Mouse (Mus musculus) kidney, postnatal 10 days (tissue): ENCODE measurements around the gene Ascc2.
"Not testable (repeated sequence)": the region's sequence is repeated elsewhere in the genome, so short reads cannot be mapped to it uniquely, and the experiment has no call there.

Source experiments
- DNase-seq: peaks from one replicate; pipeline ENCODE4 v3.0.0; 2021; ENCODE audit warnings: mixed read lengths

Gene Ascc2

DNA sequence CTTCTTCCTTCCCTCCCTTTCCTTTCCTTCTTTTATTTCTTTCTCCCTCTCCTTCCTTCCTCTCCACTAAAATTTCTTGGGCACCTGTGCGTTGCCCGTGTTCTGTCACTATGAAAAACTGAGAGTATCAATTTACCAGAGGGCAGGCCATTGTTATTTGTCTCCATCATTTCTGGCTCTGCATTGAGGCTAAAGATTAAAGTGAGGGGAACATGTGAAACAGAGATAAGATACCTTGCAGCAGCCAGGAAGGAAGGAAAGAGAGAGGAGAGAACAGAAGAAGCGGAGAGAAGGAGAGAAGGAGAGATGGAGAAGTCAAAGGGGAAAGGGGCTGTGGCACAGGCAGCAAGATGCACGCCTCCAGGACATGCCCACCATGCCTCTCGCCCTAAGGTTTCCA is 3.2 kb upstream of the Ascc2 start:
- no peak for DNase-seq

DNA sequence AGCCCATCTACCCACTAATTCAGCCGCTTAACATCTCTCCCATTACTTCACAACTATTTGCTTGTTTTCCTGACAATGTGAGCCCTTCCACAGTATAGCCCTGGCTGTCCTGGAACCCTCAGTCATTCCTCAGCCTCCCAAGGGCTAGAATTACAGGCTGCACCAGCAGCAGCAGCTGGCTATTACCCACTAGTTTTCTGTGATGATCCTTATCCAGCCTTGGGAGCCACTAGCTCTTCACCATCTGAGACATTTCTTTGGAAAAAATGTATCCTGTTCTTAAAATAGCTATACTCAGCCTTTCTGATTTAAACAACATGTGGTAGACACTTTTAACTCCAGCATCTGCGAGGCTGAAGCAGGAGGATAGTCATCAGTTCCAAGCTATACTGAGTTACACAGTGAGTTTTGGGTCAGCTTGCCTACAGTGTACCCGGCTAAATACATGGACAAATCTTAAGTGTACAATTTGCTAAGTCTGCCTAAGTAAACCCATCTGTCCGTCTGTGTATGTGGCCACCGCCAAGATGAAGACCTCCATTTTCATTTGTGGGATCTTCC is 685 bp upstream of the Ascc2 start:
- DNase-seq: no peak

DNA sequence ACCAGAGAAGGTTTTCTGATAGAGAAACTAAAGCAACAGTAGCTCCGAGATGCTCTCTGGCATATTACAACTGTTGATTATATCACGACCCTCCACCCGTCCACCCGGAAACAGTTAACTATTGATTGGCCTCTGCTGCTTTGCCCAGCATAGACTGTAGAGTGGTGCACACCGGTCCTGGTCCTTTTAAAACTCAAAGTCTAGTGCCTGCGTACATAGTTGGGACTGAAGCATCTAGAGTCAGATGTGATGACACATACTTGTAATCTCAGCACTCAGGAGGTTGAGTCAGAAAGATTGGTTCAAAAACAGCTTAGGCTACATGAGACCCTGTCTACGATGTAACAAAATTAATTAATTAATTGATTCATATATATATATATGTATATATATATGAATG is 714 bp downstream of the Ascc2 start:
- DNase-seq: no peak

DNA sequence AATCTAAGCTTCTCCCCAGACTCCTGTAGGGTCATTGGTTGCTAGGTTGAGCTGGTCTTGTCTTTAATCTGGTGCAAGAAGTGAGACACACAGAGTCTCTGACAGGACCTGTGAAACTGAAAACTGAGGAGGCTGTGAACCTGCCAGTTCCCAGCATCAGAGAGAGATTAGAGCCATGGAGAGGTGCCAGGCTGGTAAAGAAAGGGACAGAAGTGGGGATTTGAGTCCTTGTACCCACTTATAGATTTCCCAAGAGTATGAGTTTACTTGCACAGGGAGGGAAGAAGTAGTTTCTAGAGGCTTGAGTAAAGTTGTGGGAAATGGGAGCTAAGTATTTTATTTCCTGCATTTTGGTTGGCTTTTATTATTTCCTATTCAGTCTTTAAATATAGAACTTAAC is 3.6 kb downstream of the Ascc2 start:
- DNase-seq: no peak

- DNase-seq: no peak
These were observed 6.2 kb downstream of the Ascc2 start for GRCm38 (mm10) chr11:4643722-4644121.

DNA sequence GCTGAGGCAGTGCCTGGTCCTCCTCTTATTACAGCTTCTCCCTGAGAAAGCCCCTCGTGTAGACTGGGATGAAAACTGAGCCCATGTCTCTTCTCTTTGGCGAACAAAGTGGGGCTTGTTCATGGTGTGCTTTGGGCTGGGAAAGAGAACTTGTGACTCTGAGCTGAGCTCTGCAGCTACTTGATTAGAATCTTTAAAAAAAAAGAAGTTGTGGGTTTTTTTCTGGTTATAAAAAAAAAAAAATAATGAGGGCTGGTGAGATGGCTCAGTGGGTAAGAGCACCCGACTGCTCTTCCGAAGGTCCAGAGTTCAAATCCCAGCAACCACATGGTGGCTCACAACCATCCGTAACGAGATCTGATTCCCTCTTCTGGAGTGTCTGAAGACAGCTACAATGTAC is 7.6 kb downstream of the Ascc2 start:
- DNase-seq: not testable (repeated sequence)

- DNase-seq: no peak
These were observed 8.9 kb downstream of the Ascc2 start for GRCm38 (mm10) chr11:4646409-4646808.

DNA sequence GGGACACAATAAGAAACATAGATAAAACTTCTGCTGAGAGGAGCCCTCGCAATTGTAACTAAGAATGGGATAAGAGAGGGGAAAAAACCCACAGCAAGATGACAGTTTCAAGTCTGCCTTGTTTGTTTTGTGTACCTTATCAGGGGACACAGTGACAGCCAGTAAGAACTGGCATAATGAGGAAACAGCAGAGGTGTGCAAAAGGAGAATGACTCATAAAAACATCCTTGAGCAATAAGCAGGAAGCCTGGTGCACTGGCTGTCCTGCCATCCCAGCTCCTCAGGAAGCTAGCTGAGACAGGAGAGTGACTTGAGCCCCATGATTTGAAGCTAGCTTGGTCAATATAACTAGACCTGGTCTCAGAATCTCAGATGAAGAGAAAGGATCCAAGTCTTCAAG is 22.3 kb downstream of the Ascc2 start:
- DNase-seq: no peak

GRCm38 (mm10) chr11:4660309-4661025 is 22.9 kb downstream of the Ascc2 start:
- DNase-seq: no peak

GRCm38 (mm10) chr11:4661324-4661723 is 23.8 kb downstream of the Ascc2 start:
- DNase-seq: no peak

DNA sequence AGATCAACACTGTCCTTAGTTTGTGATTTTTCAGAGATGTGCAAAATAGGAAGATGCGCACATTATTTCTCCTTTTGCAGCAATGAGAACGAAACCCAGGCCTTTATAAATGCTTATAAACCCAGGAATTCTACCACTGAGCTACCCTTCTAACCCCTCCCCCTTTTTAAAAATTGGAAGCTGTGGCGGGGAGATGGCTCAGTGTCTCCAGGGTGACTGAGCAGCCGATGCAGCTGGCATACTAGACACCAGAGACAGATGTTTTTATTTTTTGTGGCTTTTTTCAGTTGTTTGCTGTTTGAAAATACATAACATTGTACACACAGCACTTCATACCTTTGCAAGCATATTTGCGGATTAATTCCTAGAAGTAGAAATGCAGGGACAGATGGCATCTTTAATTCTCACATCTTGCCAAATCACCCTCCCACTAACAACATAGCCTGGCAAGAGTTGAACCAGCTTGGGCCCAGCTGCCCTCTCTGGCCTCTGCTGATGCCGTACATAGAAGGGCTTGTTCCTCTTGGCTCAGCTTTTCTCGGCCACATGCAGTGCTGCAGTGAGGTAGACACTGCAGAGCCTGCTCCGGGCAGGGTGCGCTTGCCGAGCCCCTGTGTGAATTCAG is 24.4 kb downstream of the Ascc2 start:
- no peak for DNase-seq

DNA sequence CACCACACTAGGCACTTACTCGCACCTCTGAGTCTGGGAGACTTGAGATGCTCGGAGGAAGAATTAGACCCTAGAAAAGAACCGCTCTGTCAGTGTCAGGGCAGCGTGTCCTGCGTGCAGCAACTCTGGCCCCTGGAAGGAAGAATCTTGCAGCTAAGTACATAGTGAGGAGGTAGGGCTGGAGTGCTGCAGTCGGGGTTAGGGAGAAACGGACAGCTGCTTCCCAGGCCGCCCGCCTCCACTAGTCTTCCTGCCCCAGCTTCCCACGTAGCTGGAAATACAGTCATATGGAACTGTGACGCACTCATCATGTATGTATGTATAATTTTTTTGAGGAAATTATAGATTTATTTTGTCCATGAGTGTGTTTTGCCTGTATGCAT is 24.9 kb downstream of the Ascc2 start:
- no peak for DNase-seq

DNA sequence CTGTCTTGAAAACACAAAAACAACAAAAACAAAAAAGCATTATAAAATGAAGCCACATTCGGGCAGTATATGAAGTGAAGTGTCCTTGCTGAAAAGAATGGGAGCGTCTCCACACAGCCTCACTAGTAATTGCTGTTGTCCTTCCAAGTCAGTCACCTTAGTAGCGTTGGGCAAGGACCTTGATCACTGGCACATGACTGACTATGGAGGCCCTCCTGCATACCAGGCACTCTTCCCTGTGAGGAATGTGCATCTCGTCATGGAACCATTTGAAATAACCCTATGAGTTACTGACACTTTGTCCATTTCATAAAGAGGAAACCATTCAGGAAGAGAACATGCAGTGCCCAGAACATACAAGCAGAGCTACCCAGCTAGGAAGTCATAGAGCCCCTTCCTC is 34.2 kb downstream of the Ascc2 start:
- DNase-seq: no peak

DNA sequence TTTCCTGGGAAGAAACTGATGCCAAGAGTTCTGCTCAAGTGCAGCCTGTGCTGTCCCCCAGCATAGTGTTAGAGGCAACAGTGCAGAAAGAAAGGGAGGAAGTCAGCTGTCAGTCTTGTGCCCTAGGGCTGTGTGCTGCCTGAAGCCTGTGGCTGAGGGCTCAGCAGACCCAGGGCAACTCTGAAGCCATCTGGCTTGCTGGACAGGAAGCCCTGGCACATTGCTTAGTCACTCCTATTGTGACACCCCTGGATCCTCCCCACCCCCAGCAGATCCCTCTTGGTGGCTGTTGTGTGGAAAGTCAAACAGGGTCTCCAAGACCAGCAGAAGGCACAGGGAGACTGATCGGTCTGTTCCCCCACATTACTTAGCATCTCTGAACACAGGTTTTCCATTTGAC is 37.0 kb downstream of the Ascc2 start:
- DNase-seq: no peak

DNA sequence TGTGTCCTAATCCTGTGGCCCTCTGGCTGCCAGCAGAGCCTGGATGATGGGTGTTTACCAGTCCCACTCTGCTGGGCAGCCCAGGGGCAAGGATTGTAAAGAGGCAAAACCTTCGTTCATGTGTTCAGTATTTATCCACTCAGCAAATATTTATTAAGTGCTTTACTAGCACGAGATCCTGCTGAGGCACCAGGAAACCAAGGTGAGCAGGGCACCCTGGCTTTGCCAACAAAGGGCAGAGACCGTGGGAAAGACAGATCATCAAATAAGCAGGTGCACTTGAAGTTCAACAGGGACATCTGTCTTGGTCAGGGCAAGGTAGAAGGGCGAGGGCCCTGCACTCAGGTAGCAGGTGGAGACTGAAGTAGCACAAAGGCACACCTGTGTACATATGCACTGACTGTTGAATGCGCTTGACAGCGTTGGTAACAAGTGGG is 37.6 kb downstream of the Ascc2 start:
- DNase-seq: no peak

DNA sequence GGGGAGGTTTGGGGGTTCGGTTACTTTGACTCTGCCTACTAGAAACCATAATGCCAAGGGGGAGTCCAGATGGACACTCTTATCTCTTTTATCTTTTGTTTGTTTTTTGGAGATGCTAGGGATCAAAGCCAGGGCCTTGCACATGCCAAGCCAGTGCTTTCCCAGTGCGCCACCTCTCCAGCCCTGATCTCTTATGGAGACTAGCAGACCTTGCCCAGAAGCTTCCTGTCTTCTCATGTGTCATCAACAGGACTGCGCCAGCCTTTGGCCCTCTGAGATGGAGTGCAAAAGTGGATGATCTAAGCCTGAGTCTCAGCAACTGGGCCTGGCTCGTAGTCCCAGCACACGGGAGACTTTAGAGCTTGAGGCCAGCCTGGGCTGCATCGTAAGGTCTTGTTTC is 38.1 kb downstream of the Ascc2 start:
- no peak for DNase-seq

- DNase-seq: no peak
These were observed 39.8 kb downstream of the Ascc2 start for GRCm38 (mm10) chr11:4677250-4677872.

DNA sequence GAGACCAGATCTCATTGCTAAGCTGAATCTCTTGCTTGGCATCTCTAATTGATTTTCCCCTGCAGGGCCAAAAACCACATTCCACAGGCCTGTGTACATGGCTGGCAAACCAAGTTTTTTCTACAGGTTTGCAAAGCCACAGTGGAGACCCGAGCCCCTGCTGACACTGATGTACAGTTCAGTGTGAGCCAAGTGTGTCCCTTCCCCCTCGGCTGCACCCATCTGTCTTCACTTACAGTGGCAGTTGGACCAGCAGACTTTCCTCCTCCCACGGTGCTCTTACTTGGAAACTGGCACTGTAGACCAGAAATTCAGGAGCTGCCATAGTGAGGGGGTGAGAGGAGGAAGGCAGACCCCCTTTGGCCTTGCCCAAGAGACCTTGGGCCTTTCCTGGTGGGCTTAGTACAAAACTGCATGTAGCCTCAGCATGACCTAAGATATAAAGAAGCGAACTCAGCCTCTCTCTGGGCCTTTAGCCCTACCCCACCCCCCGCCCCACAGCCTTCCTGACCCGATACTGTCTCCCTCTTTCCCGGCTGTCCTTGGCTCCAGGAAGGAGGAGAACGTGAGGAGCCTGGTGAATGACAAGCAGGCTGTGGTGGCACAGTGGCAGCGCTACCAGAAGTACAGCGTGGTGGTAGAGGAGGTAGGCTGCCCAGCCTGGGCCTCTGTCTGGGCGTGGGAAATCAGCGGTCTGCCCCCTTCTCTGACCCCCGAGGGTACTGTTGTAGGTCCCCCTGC is 41.3 kb downstream of the Ascc2 start:
- DNase-seq: no peak

- DNase-seq: no peak
These were observed 41.9 kb downstream of the Ascc2 start for GRCm38 (mm10) chr11:4679441-4679832.

- DNase-seq: no peak
These were observed 42.6 kb downstream of the Ascc2 start for GRCm38 (mm10) chr11:4680126-4680525.

DNA sequence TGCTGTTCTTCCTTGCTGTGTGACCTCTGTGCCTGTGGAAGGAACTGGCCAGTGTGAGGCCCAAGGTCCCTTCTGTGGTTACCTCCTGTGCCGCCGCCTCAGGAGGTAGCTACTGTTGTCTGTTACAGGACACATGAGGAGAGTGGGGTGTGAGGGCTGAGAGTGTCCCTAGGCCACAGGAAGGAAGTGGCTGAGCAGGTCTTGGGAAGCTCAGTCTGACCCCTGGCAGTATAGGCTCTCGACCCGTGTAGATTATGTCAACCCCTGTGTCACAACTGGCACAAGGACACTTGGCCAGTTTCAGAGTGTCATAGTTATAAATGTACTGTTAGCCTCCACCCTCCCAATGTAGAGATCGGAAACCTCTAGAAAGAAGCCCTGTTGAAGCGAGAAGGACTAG is 46.0 kb downstream of the Ascc2 start:
- no peak for DNase-seq

DNA sequence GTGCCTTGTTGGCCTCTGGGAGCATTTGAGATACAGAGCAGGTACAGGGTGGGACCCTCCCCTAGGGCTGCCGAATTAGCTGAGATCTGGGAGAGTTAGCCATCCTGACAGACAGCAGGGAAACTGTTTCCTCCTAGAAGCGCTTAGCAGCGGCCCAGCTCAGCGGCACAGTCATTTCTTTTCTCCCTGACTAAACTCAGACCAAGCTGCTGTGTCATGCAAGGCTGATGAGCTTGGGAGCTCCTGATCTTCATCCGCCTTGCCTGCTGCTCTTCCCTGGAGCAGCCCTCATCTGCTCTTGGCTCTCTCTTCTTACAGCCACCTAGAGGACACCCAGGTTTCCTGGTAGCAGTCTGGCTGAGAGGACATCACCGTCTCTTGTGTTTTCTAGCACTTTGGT is 46.6 kb downstream of the Ascc2 start:
- no peak for DNase-seq

- no peak for DNase-seq
These were observed 47.5 kb downstream of the Ascc2 start for GRCm38 (mm10) chr11:4685071-4685470.
